Mouse (Mus musculus): ENCODE measurements around the gene Adh7. TPM values are rescaled to one million over a fixed set of nuclear protein-coding genes. Genes with fewer than 3 reads are reported as not detected.
A peak's percentile ranks its signal among the peaks of the same experiment; 100 is the strongest.

Gene Adh7
- total RNA-seq, 1 experiment from 2014 or later: not detected

DNA sequence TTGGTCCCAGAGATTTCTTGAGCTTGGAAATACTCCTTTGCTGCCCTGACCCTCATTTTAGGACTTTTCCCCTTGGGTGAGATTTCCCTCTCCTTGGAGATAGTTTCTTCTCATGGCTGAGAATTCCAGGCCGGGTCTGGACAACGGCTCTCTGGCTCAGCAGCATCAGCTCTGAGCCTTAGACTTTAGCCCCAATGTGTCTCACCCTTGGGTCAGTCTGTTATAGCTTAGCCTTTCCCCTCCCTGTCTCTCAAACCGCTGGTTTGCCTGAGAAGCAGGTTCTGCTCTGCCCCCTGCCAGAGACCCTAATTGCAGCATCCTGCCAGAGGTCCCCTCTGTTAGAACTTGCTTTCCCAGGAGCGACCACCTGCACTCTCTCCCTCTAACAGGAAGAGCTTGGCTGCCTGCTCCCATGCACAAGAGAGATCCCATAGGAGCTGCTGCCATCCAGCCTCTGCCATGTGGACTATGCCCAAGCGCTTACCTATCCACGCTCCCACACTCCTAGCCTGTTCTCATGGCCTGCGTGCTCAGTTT lies 26.8 kb downstream of the Adh7 start:
- no peak for ATAC-seq (ENCODE audit: extremely low read depth, insufficient number of reproducible peaks, low FRiP score, poor library complexity, severe bottlenecking)

DNA sequence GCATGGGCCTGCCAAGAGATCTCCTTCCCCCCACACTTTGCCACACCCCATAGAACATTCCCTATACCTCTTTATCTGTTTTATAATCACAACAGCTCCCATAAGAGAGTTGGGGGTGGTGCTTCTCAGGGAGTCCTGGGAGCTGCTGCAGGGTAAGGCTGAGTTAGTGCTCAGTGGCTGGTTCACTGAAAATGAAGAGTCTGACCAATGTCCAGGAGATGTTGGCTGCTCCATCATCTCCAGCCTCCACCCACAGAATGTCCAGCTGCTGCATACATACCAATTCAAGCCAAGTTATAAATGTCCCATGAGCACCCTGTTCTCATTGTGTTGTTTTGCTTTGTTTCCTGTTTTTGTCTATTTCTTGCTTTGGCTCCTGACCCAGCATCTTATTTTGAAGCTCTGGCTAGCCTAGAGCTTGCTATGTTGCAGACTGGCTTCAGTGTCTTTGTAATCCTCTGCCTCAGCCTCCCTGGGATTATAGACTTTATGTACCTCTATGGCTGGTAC lies 29.0 kb downstream of the Adh7 start:
- ATAC-seq (ENCODE audit: extremely low read depth, insufficient number of reproducible peaks, low FRiP score, poor library complexity, severe bottlenecking): no peak

DNA sequence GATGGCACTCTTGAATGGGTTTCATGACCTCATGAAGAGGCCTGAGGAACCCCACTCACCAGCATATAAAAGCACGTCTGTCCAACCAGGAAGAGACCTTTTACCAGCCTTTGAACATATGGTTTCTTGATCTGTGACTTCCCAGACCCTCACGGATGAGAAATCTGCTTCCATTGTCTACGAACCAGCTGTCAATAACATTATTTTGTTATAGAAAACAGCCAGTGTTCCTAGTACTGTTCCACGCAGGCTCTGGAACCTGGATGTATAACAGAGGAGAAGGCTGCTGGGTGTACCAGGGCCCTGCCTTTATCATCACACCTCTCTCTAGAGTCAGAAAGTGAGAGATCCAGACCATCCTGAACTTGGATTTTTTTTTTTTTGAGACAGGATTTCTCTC lies 29.7 kb downstream of the Adh7 start:
- ATAC-seq (ENCODE audit: extremely low read depth, insufficient number of reproducible peaks, low FRiP score, poor library complexity, severe bottlenecking): no peak

GRCm38 (mm10) chr3:138248011-138248410 lies 30.5 kb downstream of the Adh7 start:
- no peak for ATAC-seq (ENCODE audit: extremely low read depth, insufficient number of reproducible peaks, low FRiP score, poor library complexity, severe bottlenecking)

DNA sequence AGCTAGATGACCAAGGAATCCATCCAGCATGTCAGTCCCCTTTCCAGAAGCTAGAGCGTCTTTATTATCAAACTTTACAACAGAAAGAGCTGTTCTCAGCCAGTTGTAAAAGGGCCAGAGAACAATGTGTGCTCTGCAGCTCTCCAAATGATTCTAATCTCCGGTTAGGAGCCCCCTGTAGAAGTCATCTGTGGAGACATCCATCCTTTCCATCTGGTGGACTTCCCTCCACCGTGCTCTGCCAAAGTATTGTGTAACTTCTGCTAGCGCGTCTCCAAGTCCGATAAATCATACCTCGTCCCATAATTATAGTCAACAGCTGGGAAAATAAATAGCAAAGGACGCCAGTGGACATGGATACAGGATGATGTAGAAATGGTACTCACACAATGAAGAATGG lies 31.2 kb downstream of the Adh7 start:
- ATAC-seq (ENCODE audit: extremely low read depth, insufficient number of reproducible peaks, low FRiP score, poor library complexity, severe bottlenecking): no peak

GRCm38 (mm10) chr3:138251156-138251555 lies 33.6 kb downstream of the Adh7 start:
- no peak for ATAC-seq (ENCODE audit: extremely low read depth, insufficient number of reproducible peaks, low FRiP score, poor library complexity, severe bottlenecking)

- no peak for ATAC-seq (ENCODE audit: extremely low read depth, insufficient number of reproducible peaks, low FRiP score, poor library complexity, severe bottlenecking)
These were observed 36.6 kb downstream of the Adh7 start for GRCm38 (mm10) chr3:138254205-138254604.

- no peak for ATAC-seq (ENCODE audit: extremely low read depth, insufficient number of reproducible peaks, low FRiP score, poor library complexity, severe bottlenecking)
These were observed 37.8 kb downstream of the Adh7 start for GRCm38 (mm10) chr3:138255366-138255765.

DNA sequence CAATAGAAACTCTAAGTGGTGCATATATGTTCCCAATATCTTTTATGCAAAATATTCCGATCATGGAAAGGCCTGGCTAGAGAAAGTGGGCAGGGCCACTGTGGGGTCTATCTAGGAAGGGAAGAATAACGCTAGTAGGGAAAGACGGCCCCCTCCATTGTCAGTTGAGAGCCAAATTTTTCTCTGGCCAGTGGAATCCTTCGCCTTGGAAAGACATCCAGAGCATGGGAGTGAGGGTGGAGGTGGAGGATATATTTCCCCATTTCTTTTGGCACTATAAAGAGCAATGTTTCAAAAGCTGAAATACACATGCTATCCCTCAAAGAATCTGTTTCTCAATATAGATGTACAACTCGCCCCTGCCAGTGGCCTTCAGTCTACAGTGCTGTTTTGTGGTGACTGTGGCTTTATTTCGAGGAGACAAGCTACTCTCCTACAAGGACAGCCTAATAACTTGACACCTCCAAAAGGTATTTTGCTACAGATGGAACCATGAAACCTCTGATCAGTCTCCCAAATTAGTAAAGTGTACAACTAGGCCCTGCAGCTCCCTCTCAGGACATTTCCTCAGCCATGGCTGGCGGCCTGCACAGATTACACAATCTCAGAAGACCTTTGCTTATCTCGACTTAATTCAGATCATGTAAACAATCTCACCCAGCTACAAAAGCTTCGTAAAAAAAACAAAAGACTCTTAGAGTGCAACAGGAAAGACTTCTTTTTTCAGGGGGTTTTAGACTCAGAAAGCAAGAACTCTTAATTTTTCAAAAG lies 38.4 kb downstream of the Adh7 start:
- ATAC-seq (ENCODE audit: extremely low read depth, insufficient number of reproducible peaks, low FRiP score, poor library complexity, severe bottlenecking): no peak

- ATAC-seq (ENCODE audit: extremely low read depth, insufficient number of reproducible peaks, low FRiP score, poor library complexity, severe bottlenecking): no peak
These were observed 43.4 kb downstream of the Adh7 start, which contains the start of gene Adh1 for GRCm38 (mm10) chr3:138260721-138261669. Gene Adh1, plus strand, starts transcription at chr3:138260991.

GRCm38 (mm10) chr3:138262568-138262967 lies 45.0 kb downstream of the Adh7 start:
- no peak for ATAC-seq (ENCODE audit: extremely low read depth, insufficient number of reproducible peaks, low FRiP score, poor library complexity, severe bottlenecking)

- no peak for ATAC-seq (ENCODE audit: extremely low read depth, insufficient number of reproducible peaks, low FRiP score, poor library complexity, severe bottlenecking)
These were observed 45.8 kb downstream of the Adh7 start for GRCm38 (mm10) chr3:138263154-138263930.

DNA sequence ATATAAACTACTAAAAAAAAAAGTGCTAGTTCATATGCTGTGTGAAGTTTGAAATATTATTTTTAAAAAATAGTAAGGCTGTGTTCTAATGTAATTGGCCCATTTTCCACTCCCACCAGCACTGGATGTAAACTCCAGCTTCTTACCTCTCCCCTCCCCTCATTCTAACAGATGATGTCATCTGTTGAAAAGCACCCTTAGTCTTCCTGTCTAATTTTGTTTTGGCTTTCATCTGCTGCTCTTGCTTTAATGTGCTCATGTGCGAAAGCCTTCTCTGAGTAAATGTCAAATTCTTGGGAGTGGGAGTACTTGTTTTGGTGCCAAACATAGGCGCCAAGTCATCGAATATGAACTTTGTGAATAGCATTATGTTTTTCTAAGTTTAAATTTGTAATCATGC lies 47.1 kb downstream of the Adh7 start:
- ATAC-seq (ENCODE audit: extremely low read depth, insufficient number of reproducible peaks, low FRiP score, poor library complexity, severe bottlenecking): no peak

- ATAC-seq (ENCODE audit: extremely low read depth, insufficient number of reproducible peaks, low FRiP score, poor library complexity, severe bottlenecking): no peak
These were observed 52.9 kb downstream of the Adh7 start for GRCm38 (mm10) chr3:138270507-138270906.

GRCm38 (mm10) chr3:138271297-138271696 lies 53.7 kb downstream of the Adh7 start:
- no peak for ATAC-seq (ENCODE audit: extremely low read depth, insufficient number of reproducible peaks, low FRiP score, poor library complexity, severe bottlenecking)

GRCm38 (mm10) chr3:138273080-138273479 lies 55.5 kb downstream of the Adh7 start:
- no peak for ATAC-seq (ENCODE audit: extremely low read depth, insufficient number of reproducible peaks, low FRiP score, poor library complexity, severe bottlenecking)

GRCm38 (mm10) chr3:138275100-138275499 lies 57.5 kb downstream of the Adh7 start:
- 0 out of 2 replicates have a peak, but pooled peaks have one; percentile 23 for ATAC-seq (ENCODE audit: extremely low read depth, insufficient number of reproducible peaks, low FRiP score, poor library complexity, severe bottlenecking)

DNA sequence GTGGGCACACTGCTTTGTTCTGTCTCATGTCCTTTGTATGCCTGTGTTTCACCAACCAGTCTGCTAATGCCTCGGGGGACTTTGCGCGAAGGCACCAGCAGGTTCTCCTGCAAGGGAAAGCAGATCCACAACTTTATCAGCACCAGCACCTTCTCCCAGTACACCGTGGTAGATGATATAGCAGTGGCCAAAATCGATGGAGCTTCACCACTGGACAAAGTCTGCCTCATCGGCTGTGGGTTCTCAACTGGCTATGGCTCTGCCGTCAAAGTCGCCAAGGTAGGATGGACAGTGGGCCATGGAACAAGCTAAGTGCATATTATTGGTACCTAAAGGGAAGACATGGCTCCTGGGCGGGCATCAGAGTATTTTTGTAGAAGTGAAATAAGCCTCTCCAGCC lies 65.0 kb downstream of the Adh7 start:
- ATAC-seq (ENCODE audit: extremely low read depth, insufficient number of reproducible peaks, low FRiP score, poor library complexity, severe bottlenecking): no peak

All from neutrophil, adult 5-6 weeks (primary cell).